Mouse (Mus musculus): Measurements from ENCODE around the gene Mettl11b.

Mettl11b gene

DNA sequence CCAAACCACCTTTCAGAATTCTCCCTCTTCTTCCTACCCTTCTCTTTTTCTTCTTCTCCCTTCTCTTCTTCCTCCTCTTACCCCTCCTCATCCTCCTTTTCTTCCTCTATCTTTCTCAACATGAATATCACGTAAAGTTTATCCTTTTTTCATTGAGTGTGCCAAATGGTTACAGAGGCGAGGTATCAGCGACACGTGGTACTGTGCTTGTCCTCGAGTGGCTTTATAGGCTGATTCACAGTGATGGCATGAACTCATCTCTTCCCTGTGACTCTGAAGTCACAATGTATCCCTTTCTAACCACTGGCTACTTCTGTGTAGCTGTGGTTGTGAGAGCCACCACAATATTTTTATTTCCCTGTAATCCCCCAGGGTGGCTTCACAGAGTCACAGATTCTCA lies 68.6 kb downstream of the Mettl11b start:
- in situ Hi-C loops (cut with MseI, MboI): no loop called here

Measured in mouse trophoblast stem cell (cell line).